Mouse (Mus musculus) heart, postnatal 0 days (tissue): Measurements from ENCODE around the gene Etv2. TPM values are rescaled to one million over a fixed set of nuclear protein-coding genes. Genes with fewer than 3 reads are reported as not detected.

Experiments used
- ATAC-seq: fragments of 200-750 bp; cut with Nextera tagmentation; 2 replicates; pipeline ENCODE4 v1.8.0; 2017; ENCODE audit warnings: low read depth, moderate number of reproducible peaks, moderate library complexity; ENCODE audit not compliant: insufficient read depth
- DNase-seq: peaks from one replicate; pipeline ENCODE4 v3.0.0-alpha.2; 2016; ENCODE audit warnings: low spot score
- H3K27ac ChIP-seq: fragments of 300-500 bp; sonication (generic); 2 replicates; pipeline ENCODE4 v1.5.1; 2014; ENCODE audit warnings: low read depth, mild to moderate bottlenecking
- H3K27me3 ChIP-seq: fragments of 300-500 bp; sonication (generic); 2 replicates; pipeline ENCODE4 v1.6.1; 2014; ENCODE audit warnings: low read length, mixed read lengths; ENCODE audit not compliant: control insufficient read depth, insufficient read depth
- H3K36me3 ChIP-seq: fragments of 300-500 bp; sonication (generic); replicated peaks from 2 replicates; pipeline ENCODE4 v1.6.1; 2014; ENCODE audit warnings: low read length, mixed read lengths; ENCODE audit not compliant: control insufficient read depth, insufficient read depth
- H3K4me1 ChIP-seq: fragments of 300-500 bp; sonication (generic); 2 replicates; pipeline ENCODE4 v1.6.1; 2014; ENCODE audit warnings: antibody characterized with exemption; ENCODE audit not compliant: control insufficient read depth, insufficient read depth
- H3K4me2 ChIP-seq: fragments of 300-500 bp; sonication (generic); 2 replicates; pipeline ENCODE4 v1.6.1; 2014; ENCODE audit warnings: low read depth, mild to moderate bottlenecking, low read length, moderate library complexity
- H3K4me3 ChIP-seq: fragments of 300-500 bp; sonication (generic); 2 replicates; pipeline ENCODE4 v1.5.1; 2014; ENCODE audit warnings: low read depth, low read length
- H3K9ac ChIP-seq: fragments of 300-500 bp; sonication (generic); replicated peaks from 2 replicates; pipeline ENCODE4 v1.6.1; 2014; ENCODE audit warnings: low read depth, low read length, mixed read lengths
- H3K9me3 ChIP-seq: fragments of 300-500 bp; sonication (generic); replicated peaks from 2 replicates; pipeline ENCODE4 v1.6.1; 2016; ENCODE audit warnings: low read length; ENCODE audit not compliant: control insufficient read depth
- CTCF ChIP-seq: IDR thresholded peaks from 2 replicates; pipeline ENCODE4 v1.5.1; 2016; ENCODE audit warnings: antibody characterized with exemption, control low read depth, low read depth
- EP300 ChIP-seq: IDR thresholded peaks from 2 replicates; pipeline ENCODE4 v1.6.1; 2016; ENCODE audit warnings: antibody characterized with exemption, low read depth
- WGBS: fragments of 180-500 bp; shearing (Covaris S2); extraction: QIAGEN DNeasy Blood & Tissue Kit; methylation state at CpG from one replicate; pipeline ENCODE4 v1.1.7; 2014; 5-methylcytosine and 5-hydroxymethylcytosine counted together
- polyA plus RNA-seq: library from polyadenylated mRNA; unstranded; fragments of >200 nt; fragmentation: Nextera tagmentation; extraction: Ambion mirVana; gene quantifications from 2 replicates; pipeline ENCODE4 v1.2.1, GENCODE M21; 2015
- total RNA-seq: library from RNA; depleted of rRNA; stranded (reverse); fragments of >200 nt; gene quantifications from 2 replicates; pipeline ENCODE4 v1.2.3, GENCODE M21; 2014; ENCODE audit warnings: low replicate concordance

Etv2 gene
- total and polyA plus RNA-seq, 2 experiments from 2014 or later, result not detected

DNA sequence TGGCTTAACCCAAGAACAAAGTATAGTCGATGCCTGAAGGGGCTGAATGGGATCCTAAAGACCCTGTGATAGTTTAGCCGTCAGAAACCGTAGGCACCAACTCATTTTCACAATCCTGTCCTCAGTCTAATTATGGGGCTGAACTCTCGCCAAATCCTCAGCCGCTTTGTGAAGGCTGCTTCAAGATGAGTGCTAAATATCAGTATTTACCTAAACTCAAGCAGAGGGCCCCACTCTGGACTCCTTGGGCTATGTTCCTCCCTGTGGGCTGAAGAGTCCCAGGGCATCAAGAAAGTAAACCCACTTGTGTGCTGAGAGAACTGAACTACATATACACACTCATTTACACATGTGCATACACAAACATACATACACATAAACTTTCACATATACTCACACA is 38.8 kb downstream of the Etv2 start:
- H3K4me3 ChIP-seq, result no peak overlapping the region
- H3K9me3 ChIP-seq, result no peaks in the 10 kb centered on the region
- DNase-seq (no peak), ATAC-seq (no peak)
- no peaks in the 10 kb centered on the region for H3K36me3 ChIP-seq
- H3K4me1 ChIP-seq, result 0 out of 2 replicates have a peak, but pooled peaks cover 6% of the 10 kb centered on the region
- WGBS, result 62% methylated on average over 5 of the region's 5 CpGs
- H3K9ac ChIP-seq, result no peak overlapping the region
- H3K27me3 ChIP-seq, result 0 out of 2 replicates have a peak, but pooled peaks cover 2% of the 10 kb centered on the region
- no peak overlapping the region for H3K4me2 ChIP-seq
- TF ChIP-seq EP300 (no peak), CTCF (no peak)
- no peak overlapping the region for H3K27ac ChIP-seq

DNA sequence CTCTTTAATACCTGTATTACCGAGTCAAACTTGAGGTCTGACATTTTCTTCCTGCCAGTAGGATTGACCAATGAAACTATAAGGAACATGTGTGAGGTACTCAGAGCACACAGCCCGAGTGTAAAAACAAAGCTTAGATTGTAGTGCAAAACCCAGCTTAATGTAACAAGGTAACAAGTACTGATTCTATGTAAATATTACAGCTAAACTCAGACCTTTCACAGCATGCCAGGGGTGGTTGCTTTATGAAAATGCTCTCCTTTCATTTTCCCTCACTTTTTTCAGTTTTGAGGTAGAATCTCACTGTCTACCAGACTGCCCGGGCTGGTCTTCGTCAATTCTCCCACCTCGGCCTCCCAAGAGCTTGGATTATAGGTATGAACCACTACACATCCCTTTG is 39.6 kb downstream of the Etv2 start:
- 0 out of 2 replicates have a peak, but pooled peaks cover 6% of the 10 kb centered on the region for H3K4me1 ChIP-seq
- H3K9ac ChIP-seq, result no peak overlapping the region
- H3K27ac ChIP-seq, result no peak overlapping the region
- DNase-seq (no peak), ATAC-seq (no peak)
- H3K27me3 ChIP-seq, result 0 out of 2 replicates have a peak, but pooled peaks cover 2% of the 10 kb centered on the region
- TF ChIP-seq CTCF (no peak), EP300 (no peak)
- H3K4me2 ChIP-seq, result no peak overlapping the region
- 71% methylated on average over 5 of the region's 5 CpGs for WGBS
- H3K4me3 ChIP-seq, result no peak overlapping the region
- H3K9me3 ChIP-seq, result no peaks in the 10 kb centered on the region
- H3K36me3 ChIP-seq, result no peaks in the 10 kb centered on the region

DNA sequence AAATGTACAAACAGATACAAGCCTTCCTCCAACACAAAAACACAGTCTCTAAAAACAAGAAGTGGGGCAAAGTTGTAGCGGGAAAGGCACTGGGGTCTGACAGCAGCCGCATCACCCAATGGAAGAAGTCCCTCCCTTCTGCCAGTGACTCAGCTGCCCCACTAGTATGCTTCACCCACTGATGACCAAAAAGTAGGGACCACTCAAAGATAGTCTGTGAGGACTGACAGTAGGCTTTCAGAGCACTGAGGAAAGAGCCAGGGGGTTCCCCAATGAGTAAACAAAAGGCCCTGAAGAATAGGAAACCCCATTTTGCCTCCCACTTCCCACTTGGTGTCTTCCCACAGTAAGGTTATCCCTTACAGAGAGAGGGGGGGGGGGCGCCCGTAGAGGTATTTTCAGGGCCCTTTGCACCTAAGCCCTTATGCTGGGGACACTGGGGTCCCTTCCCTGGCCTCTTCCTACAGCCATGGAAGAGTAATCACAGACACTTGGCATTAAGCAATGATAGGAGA is 41.1 kb downstream of the Etv2 start:
- Histone ChIP-seq H3K27me3 (0 out of 2 replicates have a peak, but pooled peaks cover 2% of the 10 kb centered on the region), H3K4me3 (no peak overlapping the region), H3K4me2 (no peak overlapping the region), H3K27ac (no peak overlapping the region), H3K9ac (no peak overlapping the region), H3K4me1 (0 out of 2 replicates have a peak, but pooled peaks cover 4% of the 10 kb centered on the region), H3K9me3 (no peaks in the 10 kb centered on the region), H3K36me3 (no peaks in the 10 kb centered on the region)
- ATAC-seq (no peak), DNase-seq (no peak)
- TF ChIP-seq EP300 (no peak), CTCF (no peak)
- WGBS, result 66% methylated on average over 4 of the region's 4 CpGs

DNA sequence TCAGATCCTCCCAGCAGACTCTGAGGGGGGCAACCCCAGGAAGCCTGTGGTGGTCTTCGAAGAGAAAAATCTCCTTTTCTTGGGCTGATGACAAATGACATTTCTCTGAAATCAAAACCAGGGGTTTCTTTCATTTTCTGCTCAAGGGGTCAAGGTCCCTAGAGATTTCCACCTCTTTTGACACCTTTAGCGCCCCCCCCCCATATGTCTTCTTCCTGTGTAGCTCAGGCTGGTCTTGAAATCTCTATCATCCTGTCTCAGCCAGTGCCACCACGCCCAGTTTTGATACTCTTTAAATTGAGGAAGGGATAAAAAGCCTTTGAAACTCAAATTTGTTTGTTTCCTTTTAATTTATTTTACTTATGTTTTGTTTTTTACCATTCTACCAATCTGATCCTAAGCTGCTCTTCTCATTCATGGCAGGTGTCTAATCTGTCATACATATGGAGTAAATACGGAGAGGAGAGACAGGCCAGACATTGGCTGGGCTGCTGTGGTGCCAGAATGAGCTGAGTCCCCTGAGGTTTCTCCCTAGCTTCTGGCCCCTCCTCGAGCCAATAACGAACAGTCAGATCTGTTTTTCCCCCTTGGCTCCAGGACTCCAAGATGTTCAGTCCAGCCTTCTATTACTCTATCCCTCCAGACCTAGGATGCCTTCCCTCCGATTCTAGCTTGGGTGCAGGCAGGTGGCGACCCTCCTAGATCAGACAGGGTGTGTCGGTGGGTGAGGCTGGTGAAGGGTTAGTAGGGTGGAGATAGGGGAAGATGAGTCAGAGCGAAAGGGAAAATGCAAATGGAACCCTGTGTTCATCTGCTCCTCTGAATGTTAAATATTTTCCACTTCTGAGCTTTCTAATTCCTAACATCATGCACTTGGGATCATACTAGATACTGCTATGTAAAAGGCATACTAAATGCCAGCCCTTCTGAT is 41.8 kb downstream of the Etv2 start:
- H3K9ac ChIP-seq, result no peak overlapping the region
- H3K27ac ChIP-seq, result no peak overlapping the region
- H3K4me1 ChIP-seq, result 0 out of 2 replicates have a peak, but pooled peaks cover 4% of the 10 kb centered on the region
- H3K9me3 ChIP-seq, result no peaks in the 10 kb centered on the region
- TF ChIP-seq CTCF, result no peak
- no peak for TF ChIP-seq EP300
- WGBS, result 66% methylated on average over 10 of the region's 10 CpGs
- ATAC-seq (no peak), DNase-seq (no peak)
- H3K36me3 ChIP-seq, result no peaks in the 10 kb centered on the region
- H3K27me3 ChIP-seq, result 0 out of 2 replicates have a peak, but pooled peaks cover 2% of the 10 kb centered on the region
- no peak overlapping the region for H3K4me2 ChIP-seq
- no peak overlapping the region for H3K4me3 ChIP-seq

DNA sequence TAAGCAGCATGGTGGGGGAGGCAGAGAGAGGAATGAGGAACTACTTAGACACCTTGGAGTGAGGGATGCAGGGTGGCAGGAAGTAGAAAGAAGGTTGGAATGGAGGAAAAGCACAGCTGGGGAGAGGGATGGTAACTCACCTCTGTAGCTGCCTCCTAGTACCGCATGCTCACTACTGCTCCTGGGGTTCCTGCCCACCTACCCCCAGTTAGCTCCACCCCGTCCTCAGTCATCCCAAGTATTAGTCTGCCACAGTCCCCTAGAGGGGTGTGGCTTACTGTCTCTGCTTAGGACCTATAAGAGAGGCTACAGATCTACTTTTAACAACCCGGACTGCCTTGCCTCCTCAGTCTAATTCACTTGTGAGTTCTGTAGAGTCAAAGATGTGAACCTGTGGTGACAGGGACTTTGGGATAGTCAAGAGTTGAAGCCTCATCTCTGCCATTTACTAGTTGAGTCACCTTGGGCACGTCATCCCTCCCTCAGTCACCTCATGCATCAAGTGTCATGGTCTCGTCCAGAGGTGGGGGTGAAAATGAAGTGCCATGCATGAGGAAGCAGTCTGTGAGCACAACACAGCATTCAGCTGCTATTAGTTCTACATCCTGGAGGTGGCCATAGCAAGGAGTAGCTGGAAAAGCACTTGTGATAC is 42.8 kb downstream of the Etv2 start:
- Histone ChIP-seq H3K4me3 (no peak overlapping the region), H3K36me3 (no peaks in the 10 kb centered on the region), H3K4me1 (0 out of 2 replicates have a peak, but pooled peaks cover 4% of the 10 kb centered on the region), H3K27me3 (0 out of 2 replicates have a peak, but pooled peaks cover 2% of the 10 kb centered on the region), H3K9me3 (no peaks in the 10 kb centered on the region), H3K4me2 (no peak overlapping the region), H3K27ac (no peak overlapping the region), H3K9ac (no peak overlapping the region)
- DNase-seq (no peak), ATAC-seq (no peak)
- TF ChIP-seq EP300 (no peak), CTCF (no peak)
- 36% methylated on average over 5 of the region's 5 CpGs for WGBS
